9 mouse cellular contexts compared by ENCODE assay signal in the genomic region with DNA sequence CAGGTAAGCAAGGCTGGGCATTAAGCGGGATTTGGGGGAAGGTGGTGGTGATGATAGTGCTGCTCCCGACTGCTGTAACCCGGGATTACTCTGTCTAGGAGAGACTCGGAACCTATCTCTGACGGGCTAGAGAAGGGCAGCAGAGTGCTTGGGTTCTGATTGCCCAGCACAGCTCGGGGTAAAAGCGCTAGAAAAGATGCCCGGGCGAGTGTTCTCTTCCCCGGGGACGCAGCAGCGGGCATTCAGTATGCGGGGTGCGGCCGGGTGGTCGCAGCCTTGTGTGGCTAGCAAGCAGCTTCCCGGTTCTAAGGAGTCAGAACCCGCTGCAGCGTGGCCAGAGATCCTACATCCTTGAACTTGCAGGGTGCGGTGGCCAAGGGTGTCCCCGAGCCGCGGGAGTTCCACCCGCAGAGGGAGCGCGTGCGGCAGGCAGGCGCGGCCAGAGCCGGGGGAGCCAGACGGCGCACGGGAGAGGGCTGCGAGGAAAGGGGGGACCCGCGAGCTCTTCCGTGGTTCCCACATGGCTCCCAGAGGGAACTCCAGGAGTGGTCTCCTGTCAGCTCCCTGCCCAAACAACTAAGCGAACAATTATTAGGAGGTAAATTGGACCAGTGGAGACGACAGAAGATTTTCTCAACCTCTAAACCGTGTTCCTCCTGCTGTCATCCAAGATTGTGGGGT. TPM values are rescaled to one million over a fixed set of nuclear protein-coding genes. Genes with fewer than 3 reads are reported as not detected.
DNase-seq lines count a peak whose midpoint lies in the region; ATAC-seq and TF ChIP-seq lines count a peak whose summit lies in the region.
"Had no signal": no experiment of that assay in that cellular context is flagged by ENCODE, and none has a peak within 500 bp of the region (broad histone marks: within the 10 kb centered on the region; RNA-seq: fewer than 3 reads in every experiment).

No protein-coding gene starts in this region.

- no peaks in the 10 kb centered on the region for H3K9me3 ChIP-seq in lung, embryonic 16.5 days (ENCODE audit: control insufficient read depth, low read length)

- intact Hi-C loops in left cerebral cortex, postnatal 36 days (cut with DNase I), result loop anchor here (10.0 kb wide), 1 partner anchor 269 kb away; no protein-coding TSS in a partner anchor

- H3K27ac ChIP-seq in cerebellum, adult 2 months (ENCODE audit: insufficient read depth, low read length), result no peak overlapping the region
- H3K27ac ChIP-seq in lung, embryonic 16.5 days (ENCODE audit: low read length), result no peak overlapping the region

- H3K4me3 ChIP-seq in cerebellum, adult 2 months (replicated peaks; ENCODE audit: insufficient read depth, low read depth, low read length), result peak overlapping the region; percentile 15
- H3K4me3 ChIP-seq in lung, embryonic 16.5 days (ENCODE audit: low read length), result peak overlapping the region; percentile 57

- no peaks in the 10 kb centered on the region for H3K36me3 ChIP-seq in lung, embryonic 16.5 days (ENCODE audit: control insufficient read depth, insufficient read depth, low read length)

- WGBS in cerebellum, adult 2 months, result under 1% methylated on average over 40 of the region's 40 CpGs
- under 1% methylated on average over 40 of the region's 40 CpGs for WGBS in lung, embryonic 16.5 days

- no peak for TF ChIP-seq CTCF in cerebellum, adult 2 months (IDR thresholded peaks at IDR 0.05; ENCODE audit: borderline replicate concordance, insufficient read depth, low read depth, low read length)

- DNase-seq in cerebellum, adult 2 months, result no peak
- no peak for DNase-seq in cerebellum, adult 11-12 months
- no peak for DNase-seq in lung, adult 18-20 months
- peak; percentile 37 to 66 for DNase-seq in left cerebral cortex, postnatal 36 days (ENCODE audit: low spot score in 2 of 2)
- DNase-seq in retina, embryonic 14.5 days (ENCODE audit: low spot score), result peak; percentile 37
- DNase-seq in ovary, adult 18-20 months (ENCODE audit: low spot score), result no peak
- no peak for DNase-seq in spleen, postnatal 14 days (ENCODE audit: low spot score in 2 of 2)

- ATAC-seq in lung, embryonic 16.5 days (ENCODE audit: low read depth), result peak; percentile 67

- H3K4me1 ChIP-seq in cerebellum, adult 2 months (ENCODE audit: control insufficient read depth, insufficient read depth, low read length), result no peaks in the 10 kb centered on the region; the same call in 1 of the 2 replicates
- no peaks in the 10 kb centered on the region; the same call in 1 of the 2 replicates for H3K4me1 ChIP-seq in lung, embryonic 16.5 days (replicated peaks; ENCODE audit: control insufficient read depth, insufficient read depth, low read length)

- H3K9ac ChIP-seq in lung, embryonic 16.5 days (ENCODE audit: low read length), result peak overlapping the region; percentile 51

- peak overlapping the region; percentile 82 for H3K4me2 ChIP-seq in lung, embryonic 16.5 days (ENCODE audit: low read depth, low read length)

- peaks cover 6% of the 10 kb centered on the region; the same call in 1 of the 2 replicates for H3K27me3 ChIP-seq in cerebellum, adult 2 months (ENCODE audit: control insufficient read depth, insufficient read depth, low read length)
- H3K27me3 ChIP-seq in lung, embryonic 16.5 days (ENCODE audit: control insufficient read depth, insufficient read depth, low read depth, low read length), result peaks cover 60% of the 10 kb centered on the region

- no peak for TF ChIP-seq POLR2A in cerebellum, adult 2 months (IDR thresholded peaks at IDR 0.05; ENCODE audit: borderline replicate concordance, insufficient read depth, low read length)

RNA-seq across cellular contexts. Expression of gene Nell1, which starts 0.9 kb away (rescaled TPM):
- 31.6 and 31.9 TPM in 2 replicates for polyA plus RNA-seq in cerebellum, adult 2 months (2012; rRNA removed)
- polyA plus RNA-seq in lung, embryonic 16.5 days (2015; fragmentation: Nextera tagmentation; extraction: Ambion mirVana), result 3.8 and 4.3 TPM in 2 replicates
- total RNA-seq in left cerebral cortex, postnatal 36 days (2021), result 10 to 100 TPM; 64.8 to 66.7 TPM
- total RNA-seq: liver, adult 2 months had no signal
- polyA plus RNA-seq: liver, adult 2 months had no signal

Comparison
In these comparisons a context has a peak if more than half of its experiments do, and no peak if none do; other contexts are left out.
1. DNase-seq: peak in left cerebral cortex, postnatal 36 days (2 of 2) and retina, embryonic 14.5 days (single experiment); none in cerebellum, adult 2 months (0 of 2), cerebellum, adult 11-12 months (single experiment), lung, adult 18-20 months (0 of 2), ovary, adult 18-20 months (single experiment) and spleen, postnatal 14 days (0 of 2).